Mouse (Mus musculus) embryonic fibroblast, embryonic 13.5 days (primary cell): ENCODE measurements around the gene Fcgr3.

ENCODE experiments used
- CTCF ChIP-seq: IDR thresholded peaks from 2 replicates; pipeline ENCODE4 v1.5.1; 2011; ENCODE audit warnings: mild to moderate bottlenecking, control low read depth, low read length, moderate library complexity, borderline replicate concordance; ENCODE audit not compliant: insufficient read depth
- POLR2A ChIP-seq: IDR thresholded peaks from 2 replicates; pipeline ENCODE4 v1.6.1; 2011; ENCODE audit warnings: low read depth, mild to moderate bottlenecking, control low read depth, low read length, moderate library complexity

DNA sequence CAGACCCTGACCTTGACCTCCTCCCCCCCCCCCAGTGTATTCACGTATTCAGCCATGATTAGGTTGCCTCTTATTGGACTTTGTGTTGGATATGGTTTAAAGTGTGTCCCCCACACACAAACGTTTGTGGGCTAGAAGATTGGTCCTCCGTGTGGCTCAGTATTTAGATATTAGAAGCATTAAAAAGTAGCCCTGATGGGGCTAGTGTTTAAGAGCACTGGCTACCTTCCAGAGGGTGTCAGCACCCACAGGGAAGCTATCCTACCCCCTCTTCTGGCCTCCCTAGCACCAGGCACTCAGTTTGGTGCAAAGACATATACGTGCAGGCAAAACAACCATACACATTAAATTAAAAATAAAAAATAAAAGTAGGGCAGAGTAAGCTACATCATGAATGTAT, 48.3 kb upstream of the Fcgr3 start:
- no peak for TF ChIP-seq CTCF
- TF ChIP-seq POLR2A, result no peak
